In genomic region chr13:98013715-98014114, GRCm38 (mm10) we compare ENCODE assay signal across 15 mouse cellular contexts.
A peak's percentile ranks its signal among the peaks of the same experiment; 100 is the strongest.
DNase-seq lines count a peak whose midpoint lies in the region; ATAC-seq lines count a peak whose summit lies in the region.
"Had no signal": no experiment of that assay in that cellular context is flagged by ENCODE, and none has a peak within 500 bp of the region (broad histone marks: within the 10 kb centered on the region; RNA-seq: fewer than 3 reads in every experiment).

No protein-coding gene starts in this region.

- H3K9ac ChIP-seq in kidney, embryonic 16.5 days (replicated peaks; ENCODE audit: low read length), result 0 out of 2 replicates have a peak overlapping the region, but pooled peaks have one; percentile 2
- no peak overlapping the region for H3K9ac ChIP-seq in lung, embryonic 16.5 days (ENCODE audit: low read length)
- H3K9ac ChIP-seq in forebrain, embryonic 16.5 days (replicated peaks; ENCODE audit: low read depth, low read length), result no peak overlapping the region
- H3K9ac ChIP-seq in midbrain, embryonic 15.5 days, result no peak overlapping the region
- H3K9ac ChIP-seq: embryonic facial prominence, embryonic 13.5 days; forebrain, embryonic 15.5 days; hindbrain, embryonic 15.5 days had no signal

- WGBS in kidney, embryonic 16.5 days, result 61% methylated on average over 4 of the region's 4 CpGs
- 61% methylated on average over 4 of the region's 4 CpGs for WGBS in lung, embryonic 16.5 days
- 96% methylated on average over 4 of the region's 4 CpGs for WGBS in forebrain, embryonic 16.5 days
- WGBS in midbrain, embryonic 15.5 days, result 96% methylated on average over 4 of the region's 4 CpGs

- H3K27me3 ChIP-seq in kidney, embryonic 16.5 days (ENCODE audit: insufficient read depth, low read length), result no peaks in the 10 kb centered on the region
- H3K27me3 ChIP-seq in lung, embryonic 16.5 days (ENCODE audit: control insufficient read depth, insufficient read depth, low read depth, low read length), result peaks cover 8% of the 10 kb centered on the region; the same call in 1 of the 2 replicates
- peaks cover 2% of the 10 kb centered on the region; the same call in 1 of the 2 replicates for H3K27me3 ChIP-seq in forebrain, embryonic 16.5 days (replicated peaks; ENCODE audit: control insufficient read depth, insufficient read depth, low read length)
- no peaks in the 10 kb centered on the region for H3K27me3 ChIP-seq in midbrain, embryonic 15.5 days (replicated peaks)
- H3K27me3 ChIP-seq: forebrain, embryonic 15.5 days; hindbrain, embryonic 15.5 days had no signal

- peak overlapping the region; percentile 51 for H3K4me3 ChIP-seq in kidney, embryonic 16.5 days (ENCODE audit: low read length)
- no peak overlapping the region for H3K4me3 ChIP-seq in lung, embryonic 16.5 days (ENCODE audit: low read length)
- no peak overlapping the region for H3K4me3 ChIP-seq in forebrain, embryonic 16.5 days (replicated peaks; ENCODE audit: low read length)
- H3K4me3 ChIP-seq in midbrain, embryonic 15.5 days, result no peak overlapping the region
- H3K4me3 ChIP-seq: embryonic facial prominence, embryonic 13.5 days; forebrain, embryonic 15.5 days; heart, embryonic 10.5 days; hindbrain, embryonic 15.5 days; left cerebral cortex, adult 2 months had no signal

- peak overlapping the region; percentile 95 for H3K27ac ChIP-seq in kidney, embryonic 16.5 days (ENCODE audit: low read length)
- peak overlapping the region; percentile 73 for H3K27ac ChIP-seq in lung, embryonic 16.5 days (ENCODE audit: low read length)
- H3K27ac ChIP-seq in forebrain, embryonic 16.5 days (ENCODE audit: low read length), result no peak overlapping the region
- H3K27ac ChIP-seq in midbrain, embryonic 15.5 days, result no peak overlapping the region
- H3K27ac ChIP-seq: embryonic facial prominence, embryonic 13.5 days; forebrain, embryonic 15.5 days; heart, embryonic 10.5 days; hindbrain, embryonic 15.5 days; left cerebral cortex, adult 2 months; macrophage had no signal

- H3K9me3 ChIP-seq in kidney, embryonic 16.5 days (ENCODE audit: low read length), result no peaks in the 10 kb centered on the region
- H3K9me3 ChIP-seq in lung, embryonic 16.5 days (ENCODE audit: control insufficient read depth, low read length), result no peaks in the 10 kb centered on the region
- H3K9me3 ChIP-seq in forebrain, embryonic 16.5 days (ENCODE audit: control insufficient read depth, low read length), result no peaks in the 10 kb centered on the region
- H3K9me3 ChIP-seq in midbrain, embryonic 15.5 days, result no peaks in the 10 kb centered on the region
- H3K9me3 ChIP-seq: embryonic facial prominence, embryonic 13.5 days; forebrain, embryonic 15.5 days; heart, embryonic 10.5 days; hindbrain, embryonic 15.5 days had no signal

- peak overlapping the region; percentile 65 for H3K4me2 ChIP-seq in kidney, embryonic 16.5 days (replicated peaks; ENCODE audit: low read depth, low read length)
- no peak overlapping the region for H3K4me2 ChIP-seq in lung, embryonic 16.5 days (ENCODE audit: low read depth, low read length)
- H3K4me2 ChIP-seq in forebrain, embryonic 16.5 days (ENCODE audit: low read length), result no peak overlapping the region
- H3K4me2 ChIP-seq in midbrain, embryonic 15.5 days, result no peak overlapping the region
- H3K4me2 ChIP-seq: embryonic facial prominence, embryonic 13.5 days; forebrain, embryonic 15.5 days had no signal

- peak; percentile 28 for ATAC-seq in kidney, embryonic 16.5 days (ENCODE audit: low FRiP score, low TSS enrichment)
- peak; percentile 62 for ATAC-seq in lung, embryonic 16.5 days (ENCODE audit: low read depth)
- ATAC-seq in forebrain, embryonic 16.5 days, result no peak
- no peak for ATAC-seq in midbrain, embryonic 15.5 days (replicated peaks)
- ATAC-seq: activated CD4-positive, CD25-positive, alpha-beta regulatory T cell, adult 4 months; forebrain, embryonic 15.5 days had no signal

- H3K36me3 ChIP-seq in kidney, embryonic 16.5 days (ENCODE audit: insufficient read depth, low read length), result no peaks in the 10 kb centered on the region
- no peaks in the 10 kb centered on the region for H3K36me3 ChIP-seq in lung, embryonic 16.5 days (ENCODE audit: control insufficient read depth, insufficient read depth, low read length)
- H3K36me3 ChIP-seq in forebrain, embryonic 16.5 days (ENCODE audit: control insufficient read depth, insufficient read depth), result no peaks in the 10 kb centered on the region
- H3K36me3 ChIP-seq in midbrain, embryonic 15.5 days (replicated peaks), result no peaks in the 10 kb centered on the region
- H3K36me3 ChIP-seq: embryonic facial prominence, embryonic 13.5 days; forebrain, embryonic 15.5 days; heart, embryonic 10.5 days; hindbrain, embryonic 15.5 days had no signal

- H3K4me1 ChIP-seq in kidney, embryonic 16.5 days (ENCODE audit: insufficient read depth, low read length), result peaks cover 27% of the 10 kb centered on the region
- peaks cover 8% of the 10 kb centered on the region; the same call in 1 of the 2 replicates for H3K4me1 ChIP-seq in lung, embryonic 16.5 days (replicated peaks; ENCODE audit: control insufficient read depth, insufficient read depth, low read length)
- peaks cover 11% of the 10 kb centered on the region for H3K4me1 ChIP-seq in forebrain, embryonic 16.5 days (replicated peaks; ENCODE audit: control insufficient read depth, insufficient read depth, low read length)
- peaks cover 14% of the 10 kb centered on the region; the same call in 1 of the 2 replicates for H3K4me1 ChIP-seq in midbrain, embryonic 15.5 days

- DNase-seq in 3T3-L1 (ENCODE audit: low read depth, low spot score), result peak; percentile 85
- peak; percentile 73 for DNase-seq in adrenal gland, adult 2 months
- DNase-seq in cerebellum, postnatal 4 days (ENCODE audit: low spot score in 2 of 2), result no peak
- DNase-seq: cerebellum, adult 11-12 months had no signal

Comparison
In these comparisons a context has a peak if more than half of its experiments do, and no peak if none do; other contexts are left out.
1. DNase-seq: peak in 3T3-L1 (single experiment) and adrenal gland, adult 2 months (single experiment); none in cerebellum, postnatal 4 days (0 of 2).
2. ATAC-seq: peak in kidney, embryonic 16.5 days (single experiment) and lung, embryonic 16.5 days (single experiment); none in forebrain, embryonic 16.5 days (single experiment) and midbrain, embryonic 15.5 days (single experiment).
3. H3K27ac ChIP-seq: peak in kidney, embryonic 16.5 days (single experiment) and lung, embryonic 16.5 days (single experiment); none in forebrain, embryonic 16.5 days (single experiment) and midbrain, embryonic 15.5 days (single experiment).